ENCODE assay signal across 19 mouse cellular contexts in the genomic region with DNA sequence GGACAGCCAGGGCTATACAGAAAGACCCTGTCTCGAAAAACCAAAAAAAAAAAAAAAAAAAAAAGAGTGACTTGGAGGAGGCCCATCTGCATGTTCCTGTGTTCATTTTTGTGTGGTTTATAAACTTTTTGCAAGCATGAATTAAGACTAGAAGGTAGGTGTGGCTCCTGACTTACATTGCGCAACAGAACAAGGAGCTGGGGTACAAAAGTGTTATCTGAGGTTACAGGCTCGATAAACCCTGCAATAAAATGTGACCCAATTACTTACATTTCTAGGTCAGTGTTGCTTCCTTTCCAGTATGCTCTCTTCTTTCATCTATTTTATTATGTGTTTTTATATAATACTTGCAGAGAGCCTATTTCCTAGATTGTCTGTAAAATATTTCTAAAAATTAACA.
"Had no signal": no experiment of that assay in that cellular context is flagged by ENCODE, and none has a peak within 500 bp of the region (broad histone marks: within the 10 kb centered on the region; RNA-seq: fewer than 3 reads in every experiment).

No protein-coding gene starts in this region.

- H3K4me3 ChIP-seq: lung, embryonic 15.5 days; megakaryocyte, embryonic 14.5 days; midbrain, embryonic 10.5 days; midbrain, embryonic 12.5 days; myocyte; neural tube, embryonic 13.5 days; neural tube, embryonic 15.5 days had no signal

- H3K4me2 ChIP-seq: lung, embryonic 15.5 days; midbrain, embryonic 12.5 days; neural tube, embryonic 13.5 days; neural tube, embryonic 15.5 days had no signal

- H3K4me1 ChIP-seq: lung, embryonic 15.5 days; megakaryocyte, embryonic 14.5 days; midbrain, embryonic 10.5 days; midbrain, embryonic 12.5 days; neural tube, embryonic 13.5 days; neural tube, embryonic 15.5 days had no signal

- H3K27ac ChIP-seq: liver, embryonic 14.5 days; lung, embryonic 15.5 days; macrophage; midbrain, embryonic 10.5 days; midbrain, embryonic 12.5 days; neural tube, embryonic 13.5 days; neural tube, embryonic 15.5 days had no signal

- DNase-seq: lung, adult 2 months; lung, postnatal 14 days; lung, postnatal 36 days; midbrain, embryonic 14.5 days; right cerebral cortex, adult 18-20 months; thymus, adult 18-20 months; thymus, postnatal 14 days; thymus, postnatal 36 days had no signal

- H3K36me3 ChIP-seq: lung, embryonic 15.5 days; midbrain, embryonic 10.5 days; midbrain, embryonic 12.5 days; neural tube, embryonic 13.5 days; neural tube, embryonic 15.5 days had no signal

- H3K9ac ChIP-seq: liver, embryonic 14.5 days; lung, embryonic 15.5 days; midbrain, embryonic 12.5 days; neural tube, embryonic 13.5 days; neural tube, embryonic 15.5 days had no signal

- ATAC-seq: lung, postnatal 0 days; midbrain, embryonic 16.5 days had no signal

- H3K9me3 ChIP-seq: lung, embryonic 15.5 days; megakaryocyte, embryonic 14.5 days; midbrain, embryonic 10.5 days; midbrain, embryonic 12.5 days; neural tube, embryonic 13.5 days; neural tube, embryonic 15.5 days had no signal

- H3K27me3 ChIP-seq: lung, embryonic 15.5 days; megakaryocyte, embryonic 14.5 days; midbrain, embryonic 12.5 days; neural tube, embryonic 13.5 days; neural tube, embryonic 15.5 days had no signal
